Mouse (Mus musculus) hematopoietic stem cell, adult 5-6 weeks (primary cell): Measurements from ENCODE around the gene Trappc3l. TPM values are rescaled to one million over a fixed set of nuclear protein-coding genes. Genes with fewer than 3 reads are reported as not detected.
A peak's percentile ranks its signal among the peaks of the same experiment; 100 is the strongest.

Experiments used
- ATAC-seq, 2 experiments: fragments of 125-278 bp in 1 of 2; replicated peaks in 1 of 2; 2 replicates each; pipeline ENCODE4 v1.8.0; 2016 to 2017; ENCODE audit warnings: inconsistent platforms in 2 of 2, mild to moderate bottlenecking in 2 of 2, moderate number of reproducible peaks in 2 of 2, low read depth in 1 of 2, moderate TSS enrichment in 1 of 2; ENCODE audit not compliant: low FRiP score in 2 of 2, poor library complexity in 2 of 2, severe bottlenecking in 2 of 2, insufficient read depth in 1 of 2, low TSS enrichment in 1 of 2
- total RNA-seq: library from RNA; stranded (forward); fragments of 172-1452, 232-1000 nt; gene quantifications from 2 replicates; pipeline ENCODE4 v1.2.3, GENCODE M21; 2017

Trappc3l gene
- total RNA-seq, 1 experiment from 2014 or later, result not detected

GRCm38 (mm10) chr10:34139768-34140167 lies 102.4 kb downstream of the Trappc3l start:
- no peak for ATAC-seq

GRCm38 (mm10) chr10:34141693-34142092 lies 104.3 kb downstream of the Trappc3l start:
- no peak for ATAC-seq

- ATAC-seq, result no peak
Measured at GRCm38 (mm10) chr10:34149772-34150171, 112.4 kb downstream of the Trappc3l start.

GRCm38 (mm10) chr10:34150454-34150853 lies 113.1 kb downstream of the Trappc3l start:
- ATAC-seq, result no peak

- peak in 1 of 2 experiments; percentile 62; a peak in 1 of 4 replicates for ATAC-seq
Measured at GRCm38 (mm10) chr10:34151827-34152226, 114.4 kb downstream of the Trappc3l start.

- ATAC-seq, result no peak
Measured at GRCm38 (mm10) chr10:34155796-34156554, 118.6 kb downstream of the Trappc3l start.

Other genes with a start within 250 kb of the Trappc3l start
- not detected in 2 replicates for gene Sult3a1, start 179.9 kb upstream of the Trappc3l start, total RNA-seq
- not detected in 2 replicates for gene Rsph4a, start 132.5 kb upstream of the Trappc3l start, total RNA-seq
- 60.8 and 73.2 TPM in 2 replicates for gene Zup1, start 86.3 kb upstream of the Trappc3l start, total RNA-seq
- 115 and 176 TPM in 2 replicates for gene Rwdd1, start 18.0 kb upstream of the Trappc3l start, total RNA-seq
- gene Calhm4, start 6.7 kb downstream of the Trappc3l start, total RNA-seq, result not detected in 2 replicates
- gene Calhm5, start 58.9 kb downstream of the Trappc3l start, total RNA-seq, result not detected in 2 replicates
- 13.1 and 16.7 TPM in 2 replicates for gene Calhm6, start 90.4 kb downstream of the Trappc3l start, total RNA-seq
- 1.8 and 2.4 TPM in 2 replicates for gene Dse, start 170.1 kb downstream of the Trappc3l start, total RNA-seq
- gene Tspyl1, start 244.6 kb downstream of the Trappc3l start, total RNA-seq, result 88.4 and 89.4 TPM in 2 replicates